Mouse (Mus musculus) embryonic facial prominence, embryonic 12.5 days (tissue): ENCODE results near the gene Prkch. TPM values are rescaled to one million over a fixed set of nuclear protein-coding genes. Genes with fewer than 3 reads are reported as not detected.

Experiments used
- ATAC-seq: fragments of 200-750 bp; cut with Nextera tagmentation; 2 replicates; pipeline ENCODE4 v1.8.0; 2017; ENCODE audit not compliant: insufficient number of reproducible peaks, insufficient read depth, low FRiP score, low TSS enrichment
- H3K27ac ChIP-seq: fragments of 300-500 bp; sonication (generic); 2 replicates; pipeline ENCODE4 v1.5.1; 2016; ENCODE audit warnings: mild to moderate bottlenecking
- H3K27me3 ChIP-seq: fragments of 300-500 bp; sonication (generic); 2 replicates; pipeline ENCODE4 v1.6.1; 2016; ENCODE audit warnings: mild to moderate bottlenecking, moderate library complexity
- H3K36me3 ChIP-seq: fragments of 300-500 bp; sonication (generic); 2 replicates; pipeline ENCODE4 v1.6.1; 2016; ENCODE audit warnings: mild to moderate bottlenecking
- H3K4me1 ChIP-seq: fragments of 300-500 bp; sonication (generic); 2 replicates; pipeline ENCODE4 v1.6.1; 2016
- H3K4me2 ChIP-seq: fragments of 300-500 bp; sonication (generic); replicated peaks from 2 replicates; pipeline ENCODE4 v1.6.1; 2016; ENCODE audit warnings: mild to moderate bottlenecking, moderate library complexity
- H3K4me3 ChIP-seq: fragments of 300-500 bp; sonication (generic); 2 replicates; pipeline ENCODE4 v1.5.1; 2016; ENCODE audit warnings: mild to moderate bottlenecking
- H3K9ac ChIP-seq: fragments of 300-500 bp; sonication (generic); 2 replicates; pipeline ENCODE4 v1.6.1; 2016; ENCODE audit warnings: mild to moderate bottlenecking, moderate library complexity
- H3K9me3 ChIP-seq: fragments of 300-500 bp; sonication (generic); 2 replicates; pipeline ENCODE4 v1.6.1; 2016; ENCODE audit warnings: mild to moderate bottlenecking, moderate library complexity
- WGBS: fragments of 180-500 bp; shearing (Covaris S2); methylation state at CpG from one replicate; pipeline ENCODE4 v1.1.7; 2016; 5-methylcytosine and 5-hydroxymethylcytosine counted together
- polyA plus RNA-seq: library from polyadenylated mRNA; unstranded; fragments of >200 nt; fragmentation: Nextera tagmentation; extraction: Ambion mirVana; gene quantifications from 2 replicates; pipeline ENCODE4 v1.2.1, GENCODE M21; 2016

Prkch gene
- polyA plus RNA-seq, 1 experiment from 2014 or later, result 13.9 TPM

DNA sequence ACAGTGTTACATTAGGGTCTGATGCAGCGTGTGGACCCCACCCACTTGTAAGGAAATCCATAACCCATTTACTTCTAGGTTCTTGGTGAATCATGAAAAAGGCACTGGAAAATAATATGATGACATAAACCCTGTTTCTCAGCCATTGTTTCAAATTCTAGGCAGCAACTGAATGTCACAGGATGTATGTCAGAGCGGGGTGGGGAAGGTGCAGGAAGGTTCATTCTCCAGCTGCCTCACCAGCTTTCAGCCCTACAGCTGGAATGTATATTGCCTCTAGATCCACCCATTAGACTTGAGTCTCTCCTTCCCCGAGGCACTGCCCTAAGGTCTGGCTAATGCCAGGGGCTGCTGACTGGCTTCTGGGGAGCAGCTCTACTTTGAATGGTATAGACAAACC is 78.8 kb downstream of the Prkch start:
- no peaks in the 10 kb centered on the region for H3K9me3 ChIP-seq
- H3K36me3 ChIP-seq, result no peaks in the 10 kb centered on the region
- H3K4me3 ChIP-seq, result no peak overlapping the region
- H3K4me1 ChIP-seq, result no peaks in the 10 kb centered on the region
- no peaks in the 10 kb centered on the region for H3K27me3 ChIP-seq
- WGBS, result 77% methylated on average over 3 of the region's 3 CpGs
- H3K4me2 ChIP-seq, result no peak overlapping the region
- no peak for ATAC-seq
- no peak overlapping the region for H3K27ac ChIP-seq
- H3K9ac ChIP-seq, result no peak overlapping the region

DNA sequence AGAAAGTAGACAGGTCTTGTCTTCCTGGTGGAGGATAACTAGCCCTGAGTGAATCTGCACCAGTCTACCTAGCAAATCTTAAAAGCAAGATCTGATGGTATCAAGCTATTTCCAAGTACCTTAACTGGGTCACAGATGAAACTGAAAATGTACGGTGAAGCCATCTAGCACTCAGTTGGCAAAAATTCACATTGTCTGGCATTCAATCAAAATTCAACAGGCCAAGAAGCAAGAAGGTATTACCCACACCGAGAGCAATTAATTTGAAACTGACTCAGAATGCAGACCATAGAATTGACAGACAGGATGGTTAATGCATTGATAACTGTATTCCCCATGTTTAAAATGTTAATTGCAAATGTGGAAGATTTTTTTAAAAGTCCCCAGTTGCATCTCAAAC is 82.1 kb downstream of the Prkch start:
- H3K9me3 ChIP-seq, result no peaks in the 10 kb centered on the region
- no peak overlapping the region for H3K27ac ChIP-seq
- peaks cover 2% of the 10 kb centered on the region; the same call in 1 of the 2 replicates for H3K4me1 ChIP-seq
- no peak overlapping the region for H3K4me2 ChIP-seq
- no peak overlapping the region for H3K9ac ChIP-seq
- H3K4me3 ChIP-seq, result no peak overlapping the region
- 85% methylated on average over 2 of the region's 2 CpGs for WGBS
- ATAC-seq, result no peak
- H3K36me3 ChIP-seq, result no peaks in the 10 kb centered on the region
- H3K27me3 ChIP-seq, result no peaks in the 10 kb centered on the region

DNA sequence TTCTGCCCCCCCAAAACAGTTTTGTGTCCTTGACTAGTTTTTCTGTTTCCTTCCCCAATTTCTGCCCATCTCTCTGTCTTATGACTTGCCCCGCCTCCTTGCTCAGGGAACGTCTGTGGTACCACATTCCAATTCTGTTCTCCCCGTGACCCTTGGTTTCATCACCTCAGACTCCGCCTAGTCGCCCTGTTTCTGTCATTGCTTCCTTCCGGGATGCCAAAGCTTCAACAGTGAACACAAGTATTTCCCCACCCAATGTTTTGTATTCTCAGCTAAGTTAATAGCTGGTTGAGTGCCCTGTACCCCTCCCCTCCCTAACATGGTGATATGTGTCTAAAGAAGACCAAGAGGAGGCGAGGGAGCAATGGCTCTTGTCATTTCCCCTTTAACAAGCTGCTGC is 83.0 kb downstream of the Prkch start:
- Histone ChIP-seq H3K36me3 (no peaks in the 10 kb centered on the region), H3K9me3 (no peaks in the 10 kb centered on the region), H3K9ac (no peak overlapping the region), H3K4me3 (no peak overlapping the region), H3K4me2 (no peak overlapping the region), H3K27ac (no peak overlapping the region), H3K27me3 (no peaks in the 10 kb centered on the region), H3K4me1 (peaks cover 7% of the 10 kb centered on the region; the same call in 1 of the 2 replicates)
- no peak for ATAC-seq
- WGBS, result 77% methylated on average over 7 of the region's 7 CpGs

DNA sequence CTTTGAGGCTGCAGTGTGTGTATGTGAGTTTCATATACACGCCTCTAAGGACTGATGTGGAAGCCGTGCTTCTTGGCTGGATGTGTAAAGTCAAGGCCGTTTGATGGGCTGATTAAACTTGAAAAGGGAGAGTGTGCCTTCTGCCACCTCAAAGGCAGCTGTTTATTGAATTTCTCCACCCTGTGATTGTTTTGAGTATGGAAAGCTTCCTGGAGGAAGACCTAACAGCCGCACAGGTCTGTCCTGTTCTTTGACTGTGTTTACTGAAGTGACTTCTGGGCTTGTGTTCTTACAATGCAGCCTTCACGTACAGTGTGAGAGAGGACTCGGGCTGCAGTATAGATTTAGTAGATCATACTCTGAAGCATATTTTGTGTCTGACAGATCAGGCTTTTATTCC is 86.1 kb downstream of the Prkch start:
- H3K27me3 ChIP-seq, result no peaks in the 10 kb centered on the region
- no peak for ATAC-seq
- no peaks in the 10 kb centered on the region for H3K36me3 ChIP-seq
- H3K27ac ChIP-seq, result no peak overlapping the region
- WGBS, result 71% methylated on average over 6 of the region's 6 CpGs
- H3K4me3 ChIP-seq, result no peak overlapping the region
- no peaks in the 10 kb centered on the region for H3K9me3 ChIP-seq
- peaks cover 16% of the 10 kb centered on the region for H3K4me1 ChIP-seq
- H3K9ac ChIP-seq, result no peak overlapping the region
- no peak overlapping the region for H3K4me2 ChIP-seq

DNA sequence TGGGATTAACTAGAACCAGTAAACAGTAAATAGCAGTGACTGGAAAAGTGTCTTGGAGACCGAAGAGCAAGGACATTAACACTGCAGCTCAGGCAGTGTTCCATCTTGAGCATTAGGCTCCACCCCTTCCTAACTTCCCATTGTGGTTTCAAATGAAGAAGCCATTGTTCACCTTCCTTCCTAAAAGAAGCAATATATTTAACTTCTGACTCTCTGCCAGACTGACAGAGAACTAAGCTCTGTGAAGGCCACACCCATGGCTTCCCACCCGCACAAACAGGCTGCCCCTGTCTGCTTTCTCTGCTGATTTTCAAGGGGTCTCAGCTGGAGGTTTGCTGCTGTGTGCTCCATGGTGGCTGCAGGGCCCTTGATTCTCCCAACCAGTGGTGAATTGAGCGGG is 86.9 kb downstream of the Prkch start:
- 44% methylated on average over 3 of the region's 3 CpGs for WGBS
- no peak overlapping the region for H3K4me3 ChIP-seq
- no peak for ATAC-seq
- H3K9ac ChIP-seq, result no peak overlapping the region
- H3K4me2 ChIP-seq, result no peak overlapping the region
- peaks cover 16% of the 10 kb centered on the region for H3K4me1 ChIP-seq
- H3K9me3 ChIP-seq, result no peaks in the 10 kb centered on the region
- no peaks in the 10 kb centered on the region for H3K36me3 ChIP-seq
- H3K27me3 ChIP-seq, result no peaks in the 10 kb centered on the region
- H3K27ac ChIP-seq, result peak overlapping the region; percentile 26; the same call in 1 of the 2 replicates

DNA sequence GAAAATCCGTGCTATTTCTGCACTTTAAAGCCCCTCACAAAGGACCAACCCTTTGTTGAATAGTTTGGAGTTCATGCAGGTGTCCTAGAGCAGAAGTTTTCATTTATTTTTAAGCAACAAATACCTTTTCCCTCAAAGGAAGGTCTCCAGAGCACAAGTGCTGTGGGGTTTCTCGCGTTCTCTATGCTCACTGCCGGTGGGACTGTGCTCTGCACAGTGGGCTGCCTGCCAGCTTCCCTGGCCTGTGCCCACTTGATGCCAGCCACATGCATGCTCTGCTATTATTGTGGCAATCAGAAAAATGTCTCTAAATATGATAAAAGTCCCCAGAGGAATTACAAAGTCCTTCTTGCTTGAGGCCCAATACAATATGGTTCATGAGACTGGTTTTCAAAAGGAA is 87.4 kb downstream of the Prkch start:
- Histone ChIP-seq H3K27ac (peak overlapping the region; percentile 26; the same call in 1 of the 2 replicates), H3K4me3 (no peak overlapping the region), H3K4me2 (no peak overlapping the region), H3K27me3 (no peaks in the 10 kb centered on the region), H3K36me3 (no peaks in the 10 kb centered on the region), H3K9me3 (no peaks in the 10 kb centered on the region), H3K4me1 (peaks cover 16% of the 10 kb centered on the region), H3K9ac (no peak overlapping the region)
- no peak for ATAC-seq
- 73% methylated on average over 4 of the region's 4 CpGs for WGBS

DNA sequence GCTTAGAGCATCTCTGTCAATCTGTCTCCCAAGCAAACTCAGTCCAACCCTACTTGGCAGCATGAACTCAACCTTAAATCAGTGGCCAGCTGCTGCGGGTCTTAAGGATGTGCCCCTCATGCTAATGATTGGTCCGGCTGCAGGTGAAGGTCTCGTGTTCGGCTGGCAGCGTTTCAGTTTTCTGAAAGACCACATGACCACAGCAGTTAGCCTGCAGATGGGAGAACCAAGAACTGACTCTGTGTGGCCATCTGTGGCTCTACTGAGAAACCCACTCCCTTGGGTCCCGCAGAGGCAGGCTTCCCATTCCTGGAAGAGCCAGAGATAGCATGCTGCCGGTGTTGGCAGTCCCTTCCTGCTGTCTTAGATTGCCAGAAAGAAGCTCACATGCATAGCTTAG is 89.2 kb downstream of the Prkch start:
- Histone ChIP-seq H3K4me3 (no peak overlapping the region), H3K27ac (no peak overlapping the region), H3K4me2 (no peak overlapping the region), H3K9me3 (no peaks in the 10 kb centered on the region), H3K36me3 (no peaks in the 10 kb centered on the region), H3K9ac (no peak overlapping the region), H3K4me1 (peaks cover 16% of the 10 kb centered on the region), H3K27me3 (no peaks in the 10 kb centered on the region)
- ATAC-seq, result no peak
- 78% methylated on average over 7 of the region's 7 CpGs for WGBS

DNA sequence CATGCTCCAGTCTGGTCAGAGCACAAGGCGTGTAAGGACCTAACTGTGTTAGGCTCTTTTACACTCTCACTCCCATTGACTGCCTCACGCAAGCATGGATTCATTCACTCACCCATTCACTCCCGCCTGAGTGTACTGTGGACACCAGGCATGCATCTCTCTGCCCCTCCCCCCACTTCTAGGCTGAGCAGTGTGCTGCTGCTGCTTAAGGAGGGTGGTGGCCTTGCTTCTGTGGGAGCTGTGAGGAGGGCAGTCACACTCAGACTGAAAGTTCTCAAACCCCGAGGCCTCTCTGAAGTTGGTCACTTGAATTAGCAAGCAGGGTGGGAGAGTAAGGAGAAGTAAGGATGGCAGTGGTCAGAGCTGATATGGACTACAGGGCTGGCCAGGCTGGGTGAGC is 90.6 kb downstream of the Prkch start:
- no peak overlapping the region for H3K9ac ChIP-seq
- 56% methylated on average over 4 of the region's 4 CpGs for WGBS
- H3K4me3 ChIP-seq, result no peak overlapping the region
- peaks cover 16% of the 10 kb centered on the region for H3K4me1 ChIP-seq
- H3K36me3 ChIP-seq, result no peaks in the 10 kb centered on the region
- H3K27ac ChIP-seq, result no peak overlapping the region
- no peaks in the 10 kb centered on the region for H3K27me3 ChIP-seq
- H3K9me3 ChIP-seq, result no peaks in the 10 kb centered on the region
- no peak for ATAC-seq
- H3K4me2 ChIP-seq, result no peak overlapping the region

DNA sequence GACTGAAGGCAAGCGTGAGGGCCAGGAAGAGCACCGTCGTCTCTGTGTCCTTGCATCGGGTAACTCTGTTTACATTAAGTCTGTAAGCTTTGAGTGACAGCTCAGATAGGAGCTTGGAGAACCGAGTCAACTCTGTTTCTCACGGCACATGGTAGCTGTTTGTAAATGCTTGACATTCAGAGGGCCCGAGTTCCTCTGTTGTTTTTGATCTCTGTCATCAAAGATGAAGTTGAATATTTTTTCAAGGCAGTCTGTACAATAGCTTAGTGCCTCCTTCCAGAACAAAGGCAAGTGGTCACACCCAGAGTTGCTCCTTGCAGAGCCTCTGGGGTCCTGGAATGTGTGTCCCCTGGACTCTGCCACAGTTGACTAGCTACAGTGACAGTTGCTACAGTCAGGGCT is 94.8 kb downstream of the Prkch start:
- H3K4me1 ChIP-seq, result peaks cover 9% of the 10 kb centered on the region
- H3K27ac ChIP-seq, result 0 out of 2 replicates have a peak overlapping the region, but pooled peaks have one; percentile 5
- H3K4me2 ChIP-seq, result no peak overlapping the region
- H3K4me3 ChIP-seq, result no peak overlapping the region
- H3K36me3 ChIP-seq, result no peaks in the 10 kb centered on the region
- 15% methylated on average over 7 of the region's 7 CpGs for WGBS
- no peaks in the 10 kb centered on the region for H3K27me3 ChIP-seq
- H3K9ac ChIP-seq, result no peak overlapping the region
- no peak for ATAC-seq
- no peaks in the 10 kb centered on the region for H3K9me3 ChIP-seq

DNA sequence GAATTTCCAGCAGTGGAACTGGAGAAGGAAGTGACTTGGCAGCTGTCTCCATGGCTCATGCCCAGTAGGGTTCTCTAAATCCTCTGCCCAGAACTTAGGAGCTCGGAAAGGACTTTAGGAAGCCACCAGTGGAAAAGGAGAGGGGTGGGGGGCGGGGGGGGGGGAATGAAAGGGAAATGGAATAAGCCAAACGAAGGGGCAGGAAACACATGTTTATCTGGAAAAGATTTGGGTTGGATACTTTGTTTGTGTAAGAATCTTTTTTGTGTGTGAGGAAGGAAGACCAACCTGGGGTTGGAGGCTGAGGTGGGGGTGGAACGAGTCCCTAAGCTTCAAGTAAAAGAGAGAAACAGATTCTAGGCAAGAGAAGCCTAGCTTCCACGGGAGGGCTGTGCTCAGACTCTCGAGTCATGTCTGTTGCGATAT is 98.3 kb downstream of the Prkch start:
- H3K36me3 ChIP-seq, result no peaks in the 10 kb centered on the region
- WGBS, result 57% methylated on average over 7 of the region's 7 CpGs

DNA sequence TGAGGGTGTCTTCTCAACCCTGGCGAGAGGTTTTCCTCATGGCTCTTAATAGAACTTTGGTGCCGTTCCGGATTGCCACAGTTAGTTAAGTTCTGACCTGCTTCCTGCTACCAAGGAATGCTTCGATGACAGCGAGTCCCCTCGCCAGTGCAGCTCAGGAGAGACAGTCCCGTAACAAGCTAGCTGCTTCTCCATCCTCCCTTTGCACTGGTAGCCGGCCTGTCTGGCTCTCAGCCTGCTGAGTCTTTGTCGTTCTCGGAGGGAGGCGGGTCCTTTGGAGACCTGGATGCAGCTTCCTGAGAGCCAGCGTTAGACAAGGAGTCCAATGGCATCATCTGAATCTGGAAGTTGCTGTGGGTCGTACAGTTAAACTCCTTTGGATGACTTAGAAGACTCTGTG is 101.3 kb downstream of the Prkch start:
- ATAC-seq, result no peak
- Histone ChIP-seq H3K27ac (no peak overlapping the region), H3K36me3 (no peaks in the 10 kb centered on the region), H3K9ac (no peak overlapping the region), H3K4me2 (no peak overlapping the region), H3K27me3 (no peaks in the 10 kb centered on the region), H3K4me1 (no peaks in the 10 kb centered on the region), H3K4me3 (no peak overlapping the region), H3K9me3 (no peaks in the 10 kb centered on the region)
- WGBS, result 74% methylated on average over 13 of the region's 13 CpGs

More for the DNA sequence above, 98.3 kb downstream of the Prkch start:
- Histone ChIP-seq H3K9ac (no peak overlapping the region), H3K9me3 (no peaks in the 10 kb centered on the region), H3K27ac (no peak overlapping the region), H3K4me3 (no peak overlapping the region), H3K4me1 (no peaks in the 10 kb centered on the region), H3K4me2 (no peak overlapping the region), H3K27me3 (no peaks in the 10 kb centered on the region)
- no peak for ATAC-seq

DNA sequence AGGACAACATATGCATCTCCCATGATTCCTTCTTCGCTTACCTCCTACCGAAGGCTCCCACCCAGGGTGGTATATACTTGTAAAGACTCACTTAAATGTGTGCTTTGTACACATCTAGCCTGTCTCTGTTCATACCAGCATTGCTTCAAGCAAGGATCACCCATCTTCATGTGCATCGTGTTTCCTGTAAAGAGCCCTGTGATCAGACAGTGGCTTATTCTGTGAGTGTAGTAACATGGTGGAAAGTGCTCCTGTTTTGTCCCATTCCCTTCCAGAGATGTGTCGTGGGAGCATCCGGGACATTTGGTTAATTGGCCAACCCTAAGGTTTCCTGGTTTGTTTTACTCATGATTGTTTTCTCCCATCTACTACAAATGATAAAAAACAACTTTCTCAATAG is 101.9 kb downstream of the Prkch start:
- H3K9ac ChIP-seq, result no peak overlapping the region
- no peaks in the 10 kb centered on the region for H3K4me1 ChIP-seq
- no peaks in the 10 kb centered on the region for H3K36me3 ChIP-seq
- no peak for ATAC-seq
- 88% methylated on average over 5 of the region's 5 CpGs for WGBS
- H3K4me3 ChIP-seq, result no peak overlapping the region
- H3K4me2 ChIP-seq, result no peak overlapping the region
- no peaks in the 10 kb centered on the region for H3K9me3 ChIP-seq
- no peaks in the 10 kb centered on the region for H3K27me3 ChIP-seq
- H3K27ac ChIP-seq, result no peak overlapping the region
